Mouse (Mus musculus): ENCODE data around the gene Zfp108. TPM values are rescaled to one million over a fixed set of nuclear protein-coding genes. Genes with fewer than 3 reads are reported as not detected.

The Zfp108 gene
- polyA plus RNA-seq, 1 experiment = 0.43 TPM

- H3K36me3 ChIP-seq (ENCODE audit: control insufficient read depth, insufficient read depth, low read length) = peaks cover 31% of the 10 kb centered on the region
- 97% methylated on average over 4 of the region's 4 CpGs for WGBS
- DNase-seq = no peak
- TF ChIP-seq CTCF (IDR thresholded peaks at IDR 0.05; ENCODE audit: borderline replicate concordance, control insufficient read depth, extremely low read depth, insufficient read depth, low read length, poor library complexity) (no peak), POLR2A (IDR thresholded peaks at IDR 0.05; ENCODE audit: control insufficient read depth, extremely low read depth, insufficient read depth, low read length, poor library complexity) (no peak)
- no peak overlapping the region for H3K4me3 ChIP-seq (ENCODE audit: control insufficient read depth, insufficient read depth, low read length)
- no peaks in the 10 kb centered on the region for H3K4me1 ChIP-seq (replicated peaks; ENCODE audit: control insufficient read depth, insufficient read depth, low read length)
- H3K27ac ChIP-seq (ENCODE audit: control insufficient read depth, insufficient read depth, low read length) = no peak overlapping the region
- H3K27me3 ChIP-seq (ENCODE audit: control insufficient read depth, insufficient read depth, low read length) = no peaks in the 10 kb centered on the region
These were observed 35.6 kb downstream of the Zfp108 start for GRCm38 (mm10) chr7:24290106-24290693.

DNA sequence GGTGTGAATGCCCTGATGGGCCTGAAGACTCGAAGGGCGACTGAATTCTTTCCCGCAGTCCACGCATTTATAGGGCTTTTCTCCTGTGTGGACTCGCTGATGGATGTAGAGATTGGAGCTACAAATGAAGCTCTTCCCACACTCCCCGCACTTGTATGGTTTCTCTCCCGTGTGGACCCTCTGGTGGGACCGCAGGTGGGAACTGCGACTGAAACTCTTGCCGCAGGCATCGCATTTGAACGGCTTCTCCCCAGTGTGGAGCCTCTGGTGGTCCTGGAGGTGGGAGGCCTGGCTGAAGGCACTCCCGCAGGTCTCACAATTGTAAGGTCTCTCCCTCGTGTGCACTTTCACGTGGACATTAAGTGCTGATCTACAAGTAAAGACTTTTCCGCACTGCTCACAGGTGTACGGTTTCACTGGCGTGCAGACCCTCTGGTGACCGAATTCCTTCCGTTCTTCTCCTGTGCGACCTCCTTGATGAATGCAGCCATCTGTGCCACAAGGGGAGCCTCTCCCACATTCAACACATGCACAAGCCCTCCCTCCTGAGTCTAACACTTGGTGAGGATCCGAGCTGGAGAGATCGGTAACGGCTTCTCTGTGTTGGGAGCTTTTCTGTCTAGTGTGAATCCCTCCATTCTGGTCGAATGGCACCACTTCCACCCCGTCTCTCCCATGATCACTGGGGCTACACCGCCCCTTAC lies 36.9 kb downstream of the Zfp108 start:
- H3K27me3 ChIP-seq (ENCODE audit: control insufficient read depth, insufficient read depth, low read length) = no peaks in the 10 kb centered on the region
- H3K27ac ChIP-seq (ENCODE audit: control insufficient read depth, insufficient read depth, low read length) = no peak overlapping the region
- DNase-seq = no peak
- no peaks in the 10 kb centered on the region for H3K4me1 ChIP-seq (replicated peaks; ENCODE audit: control insufficient read depth, insufficient read depth, low read length)
- H3K36me3 ChIP-seq (ENCODE audit: control insufficient read depth, insufficient read depth, low read length) = peaks cover 38% of the 10 kb centered on the region
- TF ChIP-seq CTCF (IDR thresholded peaks at IDR 0.05; ENCODE audit: borderline replicate concordance, control insufficient read depth, extremely low read depth, insufficient read depth, low read length, poor library complexity) (no peak), POLR2A (IDR thresholded peaks at IDR 0.05; ENCODE audit: control insufficient read depth, extremely low read depth, insufficient read depth, low read length, poor library complexity) (no peak)
- WGBS = 96% methylated on average over 27 of the region's 27 CpGs
- H3K4me3 ChIP-seq (ENCODE audit: control insufficient read depth, insufficient read depth, low read length) = no peak overlapping the region

GRCm38 (mm10) chr7:24293061-24293851 lies 38.7 kb downstream of the Zfp108 start:
- Histone ChIP-seq H3K27me3 (ENCODE audit: control insufficient read depth, insufficient read depth, low read length) (no peaks in the 10 kb centered on the region), H3K4me3 (ENCODE audit: control insufficient read depth, insufficient read depth, low read length) (no peak overlapping the region), H3K27ac (ENCODE audit: control insufficient read depth, insufficient read depth, low read length) (no peak overlapping the region), H3K36me3 (ENCODE audit: control insufficient read depth, insufficient read depth, low read length) (peaks cover 38% of the 10 kb centered on the region), H3K4me1 (replicated peaks; ENCODE audit: control insufficient read depth, insufficient read depth, low read length) (no peaks in the 10 kb centered on the region; the same call in 1 of the 2 replicates)
- no peak for DNase-seq
- TF ChIP-seq CTCF (IDR thresholded peaks at IDR 0.05; ENCODE audit: borderline replicate concordance, control insufficient read depth, extremely low read depth, insufficient read depth, low read length, poor library complexity) = no peak
- 95% methylated on average over 12 of the region's 12 CpGs for WGBS

DNA sequence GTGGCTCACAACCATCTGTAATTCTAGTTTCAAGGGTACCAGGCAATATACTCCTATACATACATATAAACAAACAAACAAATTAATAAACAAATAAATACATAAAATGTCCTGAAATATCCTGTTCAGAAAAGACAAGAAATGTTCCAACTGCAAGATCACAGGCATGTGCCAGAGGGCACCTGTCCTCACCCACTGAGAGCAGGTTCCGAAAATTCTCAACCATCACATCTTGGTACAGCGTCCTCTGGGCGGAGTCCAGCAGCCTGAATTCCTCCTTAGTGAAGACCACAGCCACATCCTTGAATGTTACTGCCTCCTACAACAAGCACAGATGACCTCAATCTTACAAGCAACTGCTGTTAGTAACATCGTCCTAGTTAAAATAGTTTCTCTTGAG lies 40.2 kb downstream of the Zfp108 start:
- H3K36me3 ChIP-seq (ENCODE audit: control insufficient read depth, insufficient read depth, low read length) = peaks cover 38% of the 10 kb centered on the region
- H3K27me3 ChIP-seq (ENCODE audit: control insufficient read depth, insufficient read depth, low read length) = no peaks in the 10 kb centered on the region
- TF ChIP-seq POLR2A (IDR thresholded peaks at IDR 0.05; ENCODE audit: control insufficient read depth, extremely low read depth, insufficient read depth, low read length, poor library complexity) (no peak), CTCF (IDR thresholded peaks at IDR 0.05; ENCODE audit: borderline replicate concordance, control insufficient read depth, extremely low read depth, insufficient read depth, low read length, poor library complexity) (no peak)
- 97% methylated on average over 4 of the region's 4 CpGs for WGBS
- H3K4me3 ChIP-seq (ENCODE audit: control insufficient read depth, insufficient read depth, low read length) = no peak overlapping the region
- no peak overlapping the region for H3K27ac ChIP-seq (ENCODE audit: control insufficient read depth, insufficient read depth, low read length)
- peaks cover 4% of the 10 kb centered on the region for H3K4me1 ChIP-seq (replicated peaks; ENCODE audit: control insufficient read depth, insufficient read depth, low read length)
- no peak for DNase-seq

DNA sequence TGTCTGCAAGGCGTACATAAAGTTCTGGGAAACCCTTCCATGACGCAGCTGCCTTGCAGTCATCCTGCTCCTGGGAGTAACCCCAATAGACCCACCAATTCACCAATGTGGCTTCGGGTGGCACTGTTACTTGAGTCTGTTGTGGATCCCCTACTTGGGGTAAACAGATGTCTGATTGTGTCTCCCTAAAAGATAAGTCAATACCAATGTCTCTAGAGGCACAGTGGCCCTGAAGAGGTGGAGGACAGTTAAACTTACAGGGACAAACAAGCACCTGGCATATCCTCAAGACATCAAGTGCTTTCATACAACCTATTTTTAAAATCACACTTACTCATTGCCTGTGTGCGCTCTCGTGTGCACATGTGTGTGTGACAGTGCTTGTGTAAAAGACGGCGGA lies 40.8 kb downstream of the Zfp108 start:
- Histone ChIP-seq H3K36me3 (ENCODE audit: control insufficient read depth, insufficient read depth, low read length) (peaks cover 38% of the 10 kb centered on the region), H3K4me1 (replicated peaks; ENCODE audit: control insufficient read depth, insufficient read depth, low read length) (peaks cover 7% of the 10 kb centered on the region)
- WGBS = 99% methylated on average over 7 of the region's 7 CpGs

GRCm38 (mm10) chr7:24296386-24296785 lies 41.8 kb downstream of the Zfp108 start:
- peaks cover 31% of the 10 kb centered on the region for H3K36me3 ChIP-seq (ENCODE audit: control insufficient read depth, insufficient read depth, low read length)
- WGBS = 96% methylated on average over 7 of the region's 7 CpGs
- TF ChIP-seq CTCF (IDR thresholded peaks at IDR 0.05; ENCODE audit: borderline replicate concordance, control insufficient read depth, extremely low read depth, insufficient read depth, low read length, poor library complexity) = no peak
- no peak for TF ChIP-seq POLR2A (IDR thresholded peaks at IDR 0.05; ENCODE audit: control insufficient read depth, extremely low read depth, insufficient read depth, low read length, poor library complexity)

More for the DNA sequence above, 40.8 kb downstream of the Zfp108 start:
- Histone ChIP-seq H3K27ac (ENCODE audit: control insufficient read depth, insufficient read depth, low read length) (no peak overlapping the region), H3K27me3 (ENCODE audit: control insufficient read depth, insufficient read depth, low read length) (no peaks in the 10 kb centered on the region), H3K4me3 (ENCODE audit: control insufficient read depth, insufficient read depth, low read length) (no peak overlapping the region)
- no peak for DNase-seq
- TF ChIP-seq CTCF (IDR thresholded peaks at IDR 0.05; ENCODE audit: borderline replicate concordance, control insufficient read depth, extremely low read depth, insufficient read depth, low read length, poor library complexity) (no peak), POLR2A (IDR thresholded peaks at IDR 0.05; ENCODE audit: control insufficient read depth, extremely low read depth, insufficient read depth, low read length, poor library complexity) (no peak)

More at GRCm38 (mm10) chr7:24296386-24296785, 41.8 kb downstream of the Zfp108 start:
- Histone ChIP-seq H3K4me3 (ENCODE audit: control insufficient read depth, insufficient read depth, low read length) (no peak overlapping the region), H3K27ac (ENCODE audit: control insufficient read depth, insufficient read depth, low read length) (no peak overlapping the region), H3K27me3 (ENCODE audit: control insufficient read depth, insufficient read depth, low read length) (no peaks in the 10 kb centered on the region), H3K4me1 (replicated peaks; ENCODE audit: control insufficient read depth, insufficient read depth, low read length) (peaks cover 9% of the 10 kb centered on the region)
- DNase-seq = no peak

Data from thymus, adult 2 months (tissue).